Mouse (Mus musculus): ENCODE measurements around the gene Usp27x. TPM values are rescaled to one million over a fixed set of nuclear protein-coding genes. Genes with fewer than 3 reads are reported as not detected.
A peak's percentile ranks its signal among the peaks of the same experiment; 100 is the strongest.

Usp27x gene
- total RNA-seq (2014; fragmentation: Nextera tagmentation) = 0.15 and 0.75 TPM in 2 replicates
- 0.55 and 0.81 TPM in 2 replicates for total RNA-seq (2017)
- 0.10 and 0.17 TPM in 2 replicates for polyA plus RNA-seq (2012)

GRCm38 (mm10) chrX:7375716-7376480, at the start of gene Usp27x:
Gene Usp27x (minus strand): TSS chrX:7375830.
- no peak for TF ChIP-seq POLR2AphosphoS5 (IDR thresholded peaks at IDR 0.05; ENCODE audit: insufficient replicate concordance, low read depth, low read length)
- TF ChIP-seq GATA2 (IDR thresholded peaks at IDR 0.05; ENCODE audit: borderline replicate concordance, low read depth, low read length) = no peak
- no peak for TF ChIP-seq GATA1 (IDR thresholded peaks at IDR 0.05; ENCODE audit: borderline replicate concordance, low read length)
- TF ChIP-seq CTCF (IDR thresholded peaks at IDR 0.05; ENCODE audit: low read depth, low read length) = no peak
- no peak for TF ChIP-seq TAL1 (conservative IDR thresholded peaks at IDR 0.05; ENCODE audit: low read depth, low read length)
- DNase-seq (ENCODE audit: low spot score) (peak; percentile 79), ATAC-seq (ENCODE audit: extremely low read depth, insufficient number of reproducible peaks, low FRiP score, poor library complexity, severe bottlenecking) (peak; percentile 80)
- Histone ChIP-seq H3K4me1 (ENCODE audit: insufficient read depth, low read depth, low read length) (peaks cover 14% of the 10 kb centered on the region), H3K27me3 (ENCODE audit: insufficient read depth, low read length) (peaks cover 20% of the 10 kb centered on the region), H3K9me3 (replicated peaks) (no peaks in the 10 kb centered on the region), H3K36me3 (replicated peaks) (no peaks in the 10 kb centered on the region), H3K4me3 (ENCODE audit: low read depth, low read length) (peak within 1 kb of the TSS; percentile 73)

- DNase-seq (ENCODE audit: low spot score) (peak; percentile 16), ATAC-seq (ENCODE audit: extremely low read depth, insufficient number of reproducible peaks, low FRiP score, poor library complexity, severe bottlenecking) (peak; percentile 73)
- TF ChIP-seq GATA2 (IDR thresholded peaks at IDR 0.05; ENCODE audit: borderline replicate concordance, low read depth, low read length) (no peak), TAL1 (conservative IDR thresholded peaks at IDR 0.05; ENCODE audit: low read depth, low read length) (no peak), CTCF (IDR thresholded peaks at IDR 0.05; ENCODE audit: low read depth, low read length) (no peak), POLR2AphosphoS5 (IDR thresholded peaks at IDR 0.05; ENCODE audit: insufficient replicate concordance, low read depth, low read length) (no peak), GATA1 (IDR thresholded peaks at IDR 0.05; ENCODE audit: borderline replicate concordance, low read length) (no peak)
- H3K4me1 ChIP-seq (ENCODE audit: insufficient read depth, low read depth, low read length) = peaks cover 12% of the 10 kb centered on the region; the same call in 1 of the 2 replicates
- H3K9me3 ChIP-seq (replicated peaks) = no peaks in the 10 kb centered on the region
- peak overlapping the region; percentile 73 for H3K4me3 ChIP-seq (ENCODE audit: low read depth, low read length)
- no peaks in the 10 kb centered on the region for H3K36me3 ChIP-seq (replicated peaks)
- H3K27me3 ChIP-seq (ENCODE audit: insufficient read depth, low read length) = no peaks in the 10 kb centered on the region
Observed at GRCm38 (mm10) chrX:7422691-7423111, 47.1 kb upstream of the Usp27x start.

GRCm38 (mm10) chrX:7422166-7422565, 46.5 kb upstream of the Usp27x start:
- Histone ChIP-seq H3K4me3 (ENCODE audit: low read depth, low read length) (peak overlapping the region; percentile 73), H3K27me3 (ENCODE audit: insufficient read depth, low read length) (no peaks in the 10 kb centered on the region), H3K4me1 (ENCODE audit: insufficient read depth, low read depth, low read length) (peaks cover 12% of the 10 kb centered on the region; the same call in 1 of the 2 replicates), H3K36me3 (replicated peaks) (no peaks in the 10 kb centered on the region), H3K9me3 (replicated peaks) (no peaks in the 10 kb centered on the region)
- no peak for ATAC-seq (ENCODE audit: extremely low read depth, insufficient number of reproducible peaks, low FRiP score, poor library complexity, severe bottlenecking)
- no peak for TF ChIP-seq CTCF (IDR thresholded peaks at IDR 0.05; ENCODE audit: low read depth, low read length)
- no peak for TF ChIP-seq POLR2AphosphoS5 (IDR thresholded peaks at IDR 0.05; ENCODE audit: insufficient replicate concordance, low read depth, low read length)
- TF ChIP-seq TAL1 (conservative IDR thresholded peaks at IDR 0.05; ENCODE audit: low read depth, low read length) = no peak
- no peak for TF ChIP-seq GATA2 (IDR thresholded peaks at IDR 0.05; ENCODE audit: borderline replicate concordance, low read depth, low read length)
- no peak for TF ChIP-seq GATA1 (IDR thresholded peaks at IDR 0.05; ENCODE audit: borderline replicate concordance, low read length)
- no peak for DNase-seq (ENCODE audit: low spot score)

- Histone ChIP-seq H3K27me3 (ENCODE audit: insufficient read depth, low read length) (no peaks in the 10 kb centered on the region), H3K36me3 (replicated peaks) (no peaks in the 10 kb centered on the region), H3K4me3 (ENCODE audit: low read depth, low read length) (no peak overlapping the region), H3K9me3 (replicated peaks) (no peaks in the 10 kb centered on the region), H3K4me1 (ENCODE audit: insufficient read depth, low read depth, low read length) (peaks cover 12% of the 10 kb centered on the region; the same call in 1 of the 2 replicates)
- DNase-seq (ENCODE audit: low spot score) (peak; percentile 5), ATAC-seq (ENCODE audit: extremely low read depth, insufficient number of reproducible peaks, low FRiP score, poor library complexity, severe bottlenecking) (peak; percentile 52)
- TF ChIP-seq TAL1 (conservative IDR thresholded peaks at IDR 0.05; ENCODE audit: low read depth, low read length) (no peak), CTCF (IDR thresholded peaks at IDR 0.05; ENCODE audit: low read depth, low read length) (peak; percentile 35; the same call in 1 of the 2 replicates), POLR2AphosphoS5 (IDR thresholded peaks at IDR 0.05; ENCODE audit: insufficient replicate concordance, low read depth, low read length) (no peak)
Observed at GRCm38 (mm10) chrX:7421016-7421415, 45.4 kb upstream of the Usp27x start.

- DNase-seq (ENCODE audit: low spot score) = no peak
- Histone ChIP-seq H3K4me1 (ENCODE audit: insufficient read depth, low read depth, low read length) (no peaks in the 10 kb centered on the region), H3K27me3 (ENCODE audit: insufficient read depth, low read length) (no peaks in the 10 kb centered on the region), H3K9me3 (replicated peaks) (no peaks in the 10 kb centered on the region), H3K36me3 (replicated peaks) (peaks cover 2% of the 10 kb centered on the region), H3K4me3 (ENCODE audit: low read depth, low read length) (no peak overlapping the region)
- no peak for ATAC-seq (ENCODE audit: extremely low read depth, insufficient number of reproducible peaks, low FRiP score, poor library complexity, severe bottlenecking)
- no peak for TF ChIP-seq TAL1 (conservative IDR thresholded peaks at IDR 0.05; ENCODE audit: low read depth, low read length)
- TF ChIP-seq GATA1 (IDR thresholded peaks at IDR 0.05; ENCODE audit: borderline replicate concordance, low read length) = no peak
- TF ChIP-seq GATA2 (IDR thresholded peaks at IDR 0.05; ENCODE audit: borderline replicate concordance, low read depth, low read length) = no peak
- no peak for TF ChIP-seq CTCF (IDR thresholded peaks at IDR 0.05; ENCODE audit: low read depth, low read length)
- TF ChIP-seq POLR2AphosphoS5 (IDR thresholded peaks at IDR 0.05; ENCODE audit: insufficient replicate concordance, low read depth, low read length) = no peak
Observed at GRCm38 (mm10) chrX:7416178-7416871, 40.7 kb upstream of the Usp27x start.

GRCm38 (mm10) chrX:7415308-7415707, 39.7 kb upstream of the Usp27x start:
- DNase-seq (ENCODE audit: low spot score) (no peak), ATAC-seq (ENCODE audit: extremely low read depth, insufficient number of reproducible peaks, low FRiP score, poor library complexity, severe bottlenecking) (no peak)
- peaks cover 2% of the 10 kb centered on the region for H3K36me3 ChIP-seq (replicated peaks)
- H3K9me3 ChIP-seq (replicated peaks) = no peaks in the 10 kb centered on the region
- no peak overlapping the region for H3K4me3 ChIP-seq (ENCODE audit: low read depth, low read length)
- no peaks in the 10 kb centered on the region for H3K27me3 ChIP-seq (ENCODE audit: insufficient read depth, low read length)
- no peaks in the 10 kb centered on the region for H3K4me1 ChIP-seq (ENCODE audit: insufficient read depth, low read depth, low read length)
- TF ChIP-seq GATA1 (IDR thresholded peaks at IDR 0.05; ENCODE audit: borderline replicate concordance, low read length) (no peak), TAL1 (conservative IDR thresholded peaks at IDR 0.05; ENCODE audit: low read depth, low read length) (no peak), GATA2 (IDR thresholded peaks at IDR 0.05; ENCODE audit: borderline replicate concordance, low read depth, low read length) (no peak), POLR2AphosphoS5 (IDR thresholded peaks at IDR 0.05; ENCODE audit: insufficient replicate concordance, low read depth, low read length) (no peak), CTCF (IDR thresholded peaks at IDR 0.05; ENCODE audit: low read depth, low read length) (no peak)

All from G1E (cell line).